Mouse (Mus musculus) duodenum, adult 2 months (tissue): ENCODE data around the gene Malrd1. TPM values are rescaled to one million over a fixed set of nuclear protein-coding genes. Genes with fewer than 3 reads are reported as not detected.

Experiments
- polyA plus RNA-seq: library from polyadenylated mRNA; depleted of rRNA; stranded (reverse); fragments of >200 nt; gene quantifications from 2 replicates; pipeline ENCODE4 v1.2.3, GENCODE M21; 2012; ENCODE audit warnings: low replicate concordance; rRNA removed

Gene Malrd1
- 1.9 and 2.1 TPM in 2 replicates for polyA plus RNA-seq

DNA sequence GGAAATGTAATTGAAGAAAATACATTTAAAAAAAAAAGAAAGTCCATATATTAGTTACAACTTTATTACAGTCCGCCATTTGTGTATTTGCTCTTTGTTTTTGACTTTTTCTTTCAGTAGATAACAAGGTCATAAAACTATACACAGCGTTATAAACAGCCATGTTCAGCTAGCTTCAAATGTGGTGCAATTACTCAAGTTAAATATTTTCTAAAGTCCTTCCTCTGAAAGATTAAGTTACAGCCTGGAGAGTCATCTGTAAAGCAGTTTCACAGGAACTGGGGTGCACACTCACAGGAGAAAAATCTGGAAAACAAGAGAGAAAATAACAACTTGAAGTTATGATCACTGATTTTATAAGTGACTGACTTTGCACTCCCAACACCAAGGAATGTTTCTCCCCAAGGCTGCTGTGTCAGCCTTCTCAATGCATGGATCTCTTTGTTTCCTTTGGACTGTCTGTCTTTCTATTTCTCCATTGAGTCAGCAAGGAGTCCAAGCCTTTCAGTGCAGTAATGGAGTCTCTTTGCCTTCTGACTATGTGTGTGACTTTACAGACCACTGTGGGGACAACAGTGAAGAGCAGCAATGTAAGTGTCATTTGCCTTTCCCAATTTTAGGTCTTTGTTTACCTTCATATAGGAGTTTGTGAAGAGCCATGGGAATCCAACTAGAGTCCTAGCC lies at the start of gene Malrd1:
Gene Malrd1, plus strand, starts transcription at position 239 of the 684 bp plus-strand sequence.

